Mouse (Mus musculus) liver, postnatal 0 days (tissue): ENCODE results near the gene Pank4.

Experiments used
- CTCF ChIP-seq: sonication (generic); IDR thresholded peaks from 2 replicates; pipeline ENCODE4 v1.5.1; 2016; ENCODE audit warnings: antibody characterized with exemption, low read depth
- EP300 ChIP-seq: IDR thresholded peaks from 2 replicates; pipeline ENCODE4 v1.6.1; 2016; ENCODE audit warnings: antibody characterized with exemption, low read depth, mild to moderate bottlenecking

DNA sequence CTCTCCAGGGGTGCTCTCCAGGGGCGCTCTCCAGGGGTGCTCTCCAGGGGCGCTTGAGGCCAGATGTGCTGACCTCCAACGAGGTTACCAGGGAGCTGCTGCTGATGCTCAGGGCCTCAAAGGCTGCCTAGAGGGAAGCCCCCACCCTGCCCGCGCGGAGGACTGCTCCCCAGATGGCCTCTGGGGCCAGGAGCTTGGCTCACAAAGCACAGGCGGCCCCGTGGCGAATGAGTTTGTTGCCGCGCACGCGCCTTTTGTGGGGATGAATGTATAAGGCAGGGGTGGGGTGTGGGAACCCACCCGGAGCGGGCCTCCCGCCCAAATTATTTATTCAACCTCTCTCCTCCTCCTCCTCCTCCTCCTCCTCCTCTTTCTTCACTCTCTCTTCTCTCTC, 14.3 kb upstream of the Pank4 start:
- TF ChIP-seq EP300, result no peak
- TF ChIP-seq CTCF, result no peak
